Mouse (Mus musculus) lung, postnatal 0 days (tissue): ENCODE data around the gene Btbd11. TPM values are rescaled to one million over a fixed set of nuclear protein-coding genes. Genes with fewer than 3 reads are reported as not detected.

ENCODE experiments used
- ATAC-seq: fragments of 200-750 bp; cut with Nextera tagmentation; 2 replicates; pipeline ENCODE4 v1.8.0; 2017; ENCODE audit warnings: moderate library complexity
- DNase-seq: peaks from one replicate; pipeline ENCODE4 v3.0.0-alpha.2; 2016; ENCODE audit warnings: low spot score
- H3K27ac ChIP-seq: fragments of 300-500 bp; sonication (generic); 2 replicates; pipeline ENCODE4 v1.5.1; 2014; ENCODE audit warnings: antibody characterized with exemption, mild to moderate bottlenecking, low read length, mixed read lengths
- H3K27me3 ChIP-seq: fragments of 300-500 bp; sonication (generic); replicated peaks from 2 replicates; pipeline ENCODE4 v1.6.1; 2014; ENCODE audit warnings: low read length, mixed read lengths; ENCODE audit not compliant: insufficient read depth
- H3K36me3 ChIP-seq: fragments of 300-500 bp; sonication (generic); 2 replicates; pipeline ENCODE4 v1.6.1; 2014; ENCODE audit warnings: low read length, mixed read lengths; ENCODE audit not compliant: insufficient read depth
- H3K4me1 ChIP-seq: fragments of 300-500 bp; sonication (generic); 2 replicates; pipeline ENCODE4 v1.6.1; 2014; ENCODE audit warnings: antibody characterized with exemption, low read depth, low read length, mixed read lengths; ENCODE audit not compliant: insufficient read depth
- H3K4me2 ChIP-seq: fragments of 300-500 bp; sonication (generic); replicated peaks from 2 replicates; pipeline ENCODE4 v1.6.1; 2014; ENCODE audit warnings: low read depth, mild to moderate bottlenecking, low read length, moderate library complexity, mixed read lengths
- H3K4me3 ChIP-seq: fragments of 300-500 bp; sonication (generic); 2 replicates; pipeline ENCODE4 v1.5.1; 2014; ENCODE audit warnings: low read depth, low read length
- H3K9ac ChIP-seq: fragments of 300-500 bp; sonication (generic); replicated peaks from 2 replicates; pipeline ENCODE4 v1.6.1; 2014; ENCODE audit warnings: low read depth, mild to moderate bottlenecking
- H3K9me3 ChIP-seq: fragments of 300-500 bp; sonication (generic); 2 replicates; pipeline ENCODE4 v1.6.1; 2016; ENCODE audit warnings: low read length, mixed read lengths
- CTCF ChIP-seq: IDR thresholded peaks from 2 replicates; pipeline ENCODE4 v1.5.1; 2016; ENCODE audit warnings: antibody characterized with exemption, mild to moderate bottlenecking
- EP300 ChIP-seq: IDR thresholded peaks from 2 replicates; pipeline ENCODE4 v1.6.1; 2016; ENCODE audit warnings: antibody characterized with exemption, mild to moderate bottlenecking, control low read depth
- WGBS: fragments of 180-500 bp; shearing (Covaris S2); extraction: QIAGEN DNeasy Blood & Tissue Kit; methylation state at CpG from one replicate; pipeline ENCODE4 v1.1.7; 2014; 5-methylcytosine and 5-hydroxymethylcytosine counted together
- polyA plus RNA-seq: library from polyadenylated mRNA; unstranded; fragments of >200 nt; fragmentation: Nextera tagmentation; extraction: Ambion mirVana; gene quantifications from 2 replicates; pipeline ENCODE4 v1.2.1, GENCODE M21; 2015

Btbd11 gene
- polyA plus RNA-seq, 1 experiment from 2014 or later, result 0.98 TPM

GRCm38 (mm10) chr10:85572571-85572970, 186.0 kb downstream of the Btbd11 start:
- ATAC-seq, result no peak
- no peak overlapping the region for H3K4me2 ChIP-seq
- H3K4me1 ChIP-seq, result no peaks in the 10 kb centered on the region
- no peak overlapping the region for H3K4me3 ChIP-seq
- WGBS, result 73% methylated on average over 7 of the region's 7 CpGs
- H3K36me3 ChIP-seq, result no peaks in the 10 kb centered on the region
- no peaks in the 10 kb centered on the region for H3K9me3 ChIP-seq
- DNase-seq, result no peak
- H3K9ac ChIP-seq, result no peak overlapping the region
- H3K27me3 ChIP-seq, result no peaks in the 10 kb centered on the region
- TF ChIP-seq CTCF (no peak), EP300 (no peak)
- H3K27ac ChIP-seq, result no peak overlapping the region

- Histone ChIP-seq H3K9me3 (no peaks in the 10 kb centered on the region), H3K4me2 (no peak overlapping the region), H3K4me3 (no peak overlapping the region), H3K27ac (no peak overlapping the region), H3K27me3 (no peaks in the 10 kb centered on the region), H3K4me1 (no peaks in the 10 kb centered on the region), H3K36me3 (no peaks in the 10 kb centered on the region), H3K9ac (no peak overlapping the region)
- ATAC-seq (no peak), DNase-seq (no peak)
- no peak for TF ChIP-seq CTCF
- no peak for TF ChIP-seq EP300
- 84% methylated on average over 6 of the region's 6 CpGs for WGBS
These were observed 191.3 kb downstream of the Btbd11 start for GRCm38 (mm10) chr10:85577891-85578420.

- Histone ChIP-seq H3K27ac (no peak overlapping the region), H3K9me3 (no peaks in the 10 kb centered on the region), H3K4me1 (no peaks in the 10 kb centered on the region), H3K4me2 (no peak overlapping the region), H3K4me3 (no peak overlapping the region), H3K36me3 (no peaks in the 10 kb centered on the region), H3K9ac (no peak overlapping the region), H3K27me3 (no peaks in the 10 kb centered on the region)
- ATAC-seq (no peak), DNase-seq (no peak)
- 87% methylated on average over 13 of the region's 13 CpGs for WGBS
- TF ChIP-seq EP300, result no peak
- no peak for TF ChIP-seq CTCF
These were observed 192.2 kb downstream of the Btbd11 start for GRCm38 (mm10) chr10:85578571-85579465.

- ATAC-seq, result no peak
- WGBS, result 78% methylated on average over 3 of the region's 3 CpGs
These were observed 201.1 kb downstream of the Btbd11 start for GRCm38 (mm10) chr10:85587758-85588157.

GRCm38 (mm10) chr10:85590043-85590442, 203.4 kb downstream of the Btbd11 start:
- ATAC-seq, result peak; percentile 62
- Histone ChIP-seq H3K4me1 (no peaks in the 10 kb centered on the region), H3K9me3 (no peaks in the 10 kb centered on the region), H3K4me2 (no peak overlapping the region), H3K27ac (no peak overlapping the region), H3K27me3 (no peaks in the 10 kb centered on the region), H3K4me3 (no peak overlapping the region), H3K9ac (no peak overlapping the region), H3K36me3 (no peaks in the 10 kb centered on the region)
- DNase-seq, result peak; percentile 68
- 56% methylated on average over 2 of the region's 2 CpGs for WGBS
- TF ChIP-seq EP300 (no peak), CTCF (no peak)

More at GRCm38 (mm10) chr10:85587758-85588157, 201.1 kb downstream of the Btbd11 start:
- Histone ChIP-seq H3K4me3 (no peak overlapping the region), H3K27me3 (no peaks in the 10 kb centered on the region), H3K9ac (no peak overlapping the region), H3K36me3 (no peaks in the 10 kb centered on the region), H3K4me1 (no peaks in the 10 kb centered on the region), H3K9me3 (no peaks in the 10 kb centered on the region), H3K4me2 (no peak overlapping the region), H3K27ac (no peak overlapping the region)
- DNase-seq, result no peak
- TF ChIP-seq CTCF (no peak), EP300 (no peak)

- DNase-seq, result peak; percentile 72
- TF ChIP-seq CTCF, result no peak
- TF ChIP-seq EP300, result peak; percentile 34; the same call in 1 of the 2 replicates
- H3K4me1 ChIP-seq, result no peaks in the 10 kb centered on the region
- WGBS, result 63% methylated on average over 2 of the region's 2 CpGs
- H3K27ac ChIP-seq, result no peak overlapping the region
- H3K4me2 ChIP-seq, result no peak overlapping the region
- H3K27me3 ChIP-seq, result no peaks in the 10 kb centered on the region
- H3K36me3 ChIP-seq, result no peaks in the 10 kb centered on the region
- H3K9ac ChIP-seq, result no peak overlapping the region
- no peak overlapping the region for H3K4me3 ChIP-seq
- H3K9me3 ChIP-seq, result no peaks in the 10 kb centered on the region
- ATAC-seq, result peak; percentile 58
These were observed 204.7 kb downstream of the Btbd11 start for GRCm38 (mm10) chr10:85591296-85591695.
